Mouse (Mus musculus): ENCODE results near the gene Ccn1. TPM values are rescaled to one million over a fixed set of nuclear protein-coding genes. Genes with fewer than 3 reads are reported as not detected.

The Ccn1 gene
- polyA plus RNA-seq, 1 experiment from 2014 or later = 8.0 TPM

GRCm38 (mm10) chr3:145621209-145621608, 28.6 kb downstream of the Ccn1 start:
- DNase-seq (ENCODE audit: low spot score) = no peak

DNA sequence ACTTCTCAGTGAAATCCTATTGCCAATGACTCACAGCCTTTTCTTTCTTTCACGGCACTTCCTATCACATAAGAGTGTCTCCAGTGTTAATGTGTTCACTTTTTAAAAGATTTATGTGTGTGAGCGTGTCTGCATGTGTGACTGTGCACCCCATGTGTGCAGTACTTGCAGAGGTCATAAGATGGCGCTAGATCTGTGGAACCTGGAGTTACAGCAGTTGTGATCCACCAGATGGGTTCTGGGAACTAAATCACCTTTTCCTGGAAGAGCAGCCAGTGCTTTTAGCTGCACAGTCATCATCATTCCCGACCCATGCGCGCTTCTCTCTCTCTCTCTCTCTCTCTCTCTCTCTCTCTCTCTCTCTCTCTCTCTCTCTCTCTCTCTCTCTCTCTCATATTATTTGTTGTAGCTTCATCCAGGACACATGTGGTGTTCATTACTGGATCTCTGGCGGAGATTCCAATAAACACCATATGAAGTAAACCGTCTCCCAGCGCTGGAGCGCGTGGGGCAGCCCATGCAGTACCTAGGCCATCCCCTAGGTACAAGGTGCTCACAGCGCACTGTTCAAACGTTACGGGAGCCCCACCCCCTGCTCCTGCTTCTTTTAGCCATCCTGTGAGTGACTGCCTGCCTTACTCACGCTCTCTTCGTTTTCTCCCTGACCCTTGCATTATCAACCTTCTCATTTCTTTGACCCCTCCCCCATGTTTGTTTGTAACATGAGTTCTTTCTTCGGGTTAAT, 30.0 kb downstream of the Ccn1 start:
- no peak for DNase-seq (ENCODE audit: low spot score)

GRCm38 (mm10) chr3:145618299-145618698, 31.5 kb downstream of the Ccn1 start:
- DNase-seq (ENCODE audit: low spot score) = no peak

DNA sequence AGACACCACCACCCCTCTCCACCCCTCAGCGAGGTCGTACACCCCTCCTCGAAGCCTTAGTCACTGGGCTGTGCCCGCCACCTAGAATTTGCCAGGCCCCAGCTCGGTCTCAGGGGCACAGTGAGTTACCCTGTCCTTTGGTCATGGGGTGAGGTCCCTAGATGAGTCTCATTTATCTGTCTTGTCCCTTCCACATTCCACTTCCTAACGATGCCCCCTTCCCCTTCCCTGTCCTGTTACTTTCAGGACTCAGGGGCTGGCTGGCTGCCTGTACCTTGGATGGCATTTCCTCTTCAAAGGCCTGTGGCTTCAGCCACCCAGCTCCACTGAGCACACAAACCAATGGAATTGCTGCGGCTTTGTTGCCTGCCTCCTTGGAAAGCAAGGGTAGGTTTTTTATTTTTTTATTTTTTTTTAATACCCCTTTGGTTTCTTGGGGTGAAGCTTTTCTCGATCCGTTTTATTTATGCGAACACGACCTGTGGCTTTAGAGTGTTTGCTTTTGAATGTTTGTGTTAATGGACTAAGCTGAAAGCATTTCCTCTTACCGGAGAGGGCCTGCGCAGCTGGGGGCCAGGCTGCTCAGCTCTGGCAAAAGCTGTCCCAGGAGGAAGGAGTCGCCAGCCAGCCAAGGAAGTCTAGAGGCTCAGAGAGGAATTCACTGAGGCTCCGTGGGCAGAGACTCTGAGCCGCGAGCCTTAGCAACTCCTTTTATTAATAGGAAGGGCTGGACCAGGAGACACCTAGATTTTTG, 35.2 kb downstream of the Ccn1 start:
- DNase-seq (ENCODE audit: low spot score) = no peak

GRCm38 (mm10) chr3:145613234-145613633, 36.5 kb downstream of the Ccn1 start:
- DNase-seq (ENCODE audit: low spot score) = no peak

DNA sequence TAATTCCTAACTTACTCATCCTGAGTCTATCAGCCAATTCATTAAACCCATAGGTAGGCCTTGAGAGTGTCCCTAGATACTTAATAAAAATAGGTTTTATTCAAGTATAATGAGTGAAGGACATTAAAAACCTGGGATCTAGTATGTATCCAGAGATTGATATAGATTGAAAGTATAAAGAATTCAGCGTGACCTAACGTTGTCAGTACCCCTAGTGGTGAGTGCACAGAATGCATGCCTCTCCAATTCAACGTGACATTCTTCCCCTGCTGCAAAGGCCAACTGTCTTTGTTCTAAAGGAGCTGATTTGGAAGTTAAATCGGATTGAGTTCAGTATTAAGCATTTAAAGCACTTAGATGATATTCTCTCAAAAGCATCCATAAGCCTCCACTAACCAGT, 37.1 kb downstream of the Ccn1 start:
- peak; percentile 8 for DNase-seq (ENCODE audit: low spot score)

GRCm38 (mm10) chr3:145608320-145608719, 41.5 kb downstream of the Ccn1 start:
- DNase-seq (ENCODE audit: low spot score) = no peak

DNA sequence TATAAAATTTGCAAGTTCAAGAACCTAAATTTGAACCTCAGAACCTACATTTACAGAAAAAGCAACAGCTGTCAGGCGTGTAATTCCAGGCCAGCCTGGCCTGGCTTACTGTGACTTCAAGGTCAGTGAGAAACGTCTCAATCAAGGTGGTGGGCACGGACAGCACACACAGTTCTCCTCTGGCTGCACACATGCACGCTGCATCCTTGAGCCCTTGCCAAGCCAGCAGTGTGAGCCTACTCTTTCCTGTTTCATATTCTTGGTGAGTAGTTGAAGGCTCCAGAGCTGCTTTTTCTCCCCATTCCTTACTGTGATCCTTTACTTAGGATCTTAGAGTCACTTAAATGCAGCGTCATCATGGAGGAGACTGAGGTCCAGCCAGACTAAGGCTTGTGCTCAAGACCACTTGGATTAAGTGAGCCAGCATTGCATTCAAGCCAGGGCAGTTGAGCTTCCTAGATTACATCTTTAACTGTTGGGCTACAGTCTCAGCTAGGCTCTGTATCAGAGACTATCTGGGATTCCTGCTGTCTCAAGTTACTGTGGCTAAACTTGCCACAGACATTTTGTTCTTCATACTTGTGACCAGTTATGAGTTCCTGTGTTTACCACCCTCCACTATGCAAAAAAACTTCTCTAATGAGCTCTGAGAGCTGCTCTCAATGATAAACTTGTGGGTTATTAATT, 44.2 kb downstream of the Ccn1 start:
- no peak for DNase-seq (ENCODE audit: low spot score)

GRCm38 (mm10) chr3:145602410-145603206, 47.2 kb downstream of the Ccn1 start:
- no peak for DNase-seq (ENCODE audit: low spot score)

- DNase-seq (ENCODE audit: low spot score) = no peak
Measured at GRCm38 (mm10) chr3:145601345-145601744, 48.4 kb downstream of the Ccn1 start.

DNA sequence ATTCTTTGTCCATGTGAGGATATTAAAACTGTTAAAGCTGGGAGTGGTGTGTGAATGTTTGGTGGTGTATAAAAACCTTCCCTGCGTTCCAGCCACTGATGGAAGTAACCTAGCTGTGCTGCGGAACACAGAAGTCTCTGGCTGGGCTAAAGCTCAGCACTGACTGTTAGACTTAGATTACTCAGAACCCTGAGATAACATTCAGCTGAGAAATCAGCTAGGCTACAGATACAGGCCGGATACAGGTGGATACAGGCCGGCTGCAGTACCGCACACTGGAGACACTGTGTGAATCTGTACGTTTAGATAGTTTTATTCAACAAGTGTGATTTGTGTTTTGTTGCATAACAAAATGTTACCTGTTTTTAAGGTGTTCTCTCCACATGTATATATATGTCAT, 49.0 kb downstream of the Ccn1 start:
- DNase-seq (ENCODE audit: low spot score) = no peak

- DNase-seq (ENCODE audit: low spot score) = no peak
Measured at GRCm38 (mm10) chr3:145599059-145599458, 50.7 kb downstream of the Ccn1 start.

Other genes starting within 250 kb of the Ccn1 start
- 28.9 and 29.5 TPM in 2 replicates for gene Znhit6, start 73.8 kb downstream of the Ccn1 start, polyA plus RNA-seq (2015; fragmentation: Nextera tagmentation; extraction: Ambion mirVana)
- 2.9 and 3.2 TPM in 2 replicates for gene Ddah1, start 108.7 kb upstream of the Ccn1 start, polyA plus RNA-seq (2015; fragmentation: Nextera tagmentation; extraction: Ambion mirVana)